Comparison of ENCODE assay signal across 17 mouse cellular contexts in genomic region chr8:13229802-13230201, GRCm38 (mm10). TPM values are rescaled to one million over a fixed set of nuclear protein-coding genes. Genes with fewer than 3 reads are reported as not detected.
"Had no signal": no experiment of that assay in that cellular context is flagged by ENCODE, and none has a peak within 500 bp of the region (broad histone marks: within the 10 kb centered on the region; RNA-seq: fewer than 3 reads in every experiment).

No protein-coding gene starts in this region.

- H3K4me3 ChIP-seq: layer of hippocampus, adult 2 months; limb, embryonic 15.5 days; liver, embryonic 12.5 days; midbrain, embryonic 10.5 days; myocyte; neural tube, embryonic 15.5 days had no signal

- H3K9me3 ChIP-seq: limb, embryonic 15.5 days; liver, embryonic 12.5 days; midbrain, embryonic 10.5 days; neural tube, embryonic 15.5 days had no signal

- H3K4me2 ChIP-seq: limb, embryonic 15.5 days; liver, embryonic 12.5 days; lung, embryonic 14.5 days; neural tube, embryonic 15.5 days had no signal

- H3K9ac ChIP-seq: limb, embryonic 15.5 days; liver, embryonic 12.5 days; lung, embryonic 14.5 days; neural tube, embryonic 15.5 days had no signal

- H3K27me3 ChIP-seq: neural tube, embryonic 15.5 days had no signal

- H3K36me3 ChIP-seq: limb, embryonic 15.5 days; liver, embryonic 12.5 days; midbrain, embryonic 10.5 days; neural tube, embryonic 15.5 days had no signal

- DNase-seq: kidney, postnatal 4 days; left cerebral cortex, postnatal 4 days; lung, embryonic 14.5 days; lung, postnatal 10 days; lung, postnatal 4 days; midbrain, embryonic 14.5 days; right cerebral cortex, adult 18-20 months; right cerebral cortex, postnatal 25 days had no signal

- H3K27ac ChIP-seq: kidney, postnatal 0 days; layer of hippocampus, adult 2 months; limb, embryonic 15.5 days; liver, embryonic 12.5 days; midbrain, embryonic 10.5 days; neural tube, embryonic 15.5 days; stomach, postnatal 0 days had no signal

- ATAC-seq: liver, embryonic 12.5 days had no signal

- H3K4me1 ChIP-seq: liver, embryonic 12.5 days; neural tube, embryonic 15.5 days had no signal

RNA-seq across cellular contexts. Expression of gene Adprhl1, which starts 24.2 kb away (rescaled TPM):
- total RNA-seq: megakaryocyte, adult 5-6 weeks had no signal
- polyA plus RNA-seq: kidney, postnatal 0 days; liver, embryonic 12.5 days; lung, embryonic 14.5 days; midbrain, embryonic 10.5 days; midbrain, embryonic 14.5 days had no signal
